Mouse (Mus musculus) megakaryocyte, embryonic 14.5 days (primary cell): ENCODE results near the gene Rln1.

Source experiments
- FLI1 ChIP-seq: IDR thresholded peaks from 2 replicates; pipeline ENCODE4 v1.6.1; 2012; ENCODE audit warnings: low read length, inconsistent platforms, mixed read lengths
- GATA1 ChIP-seq: IDR thresholded peaks from 3 replicates; pipeline ENCODE4 v1.6.1; 2012; ENCODE audit warnings: mixed read lengths, low read length, inconsistent platforms, borderline replicate concordance

DNA sequence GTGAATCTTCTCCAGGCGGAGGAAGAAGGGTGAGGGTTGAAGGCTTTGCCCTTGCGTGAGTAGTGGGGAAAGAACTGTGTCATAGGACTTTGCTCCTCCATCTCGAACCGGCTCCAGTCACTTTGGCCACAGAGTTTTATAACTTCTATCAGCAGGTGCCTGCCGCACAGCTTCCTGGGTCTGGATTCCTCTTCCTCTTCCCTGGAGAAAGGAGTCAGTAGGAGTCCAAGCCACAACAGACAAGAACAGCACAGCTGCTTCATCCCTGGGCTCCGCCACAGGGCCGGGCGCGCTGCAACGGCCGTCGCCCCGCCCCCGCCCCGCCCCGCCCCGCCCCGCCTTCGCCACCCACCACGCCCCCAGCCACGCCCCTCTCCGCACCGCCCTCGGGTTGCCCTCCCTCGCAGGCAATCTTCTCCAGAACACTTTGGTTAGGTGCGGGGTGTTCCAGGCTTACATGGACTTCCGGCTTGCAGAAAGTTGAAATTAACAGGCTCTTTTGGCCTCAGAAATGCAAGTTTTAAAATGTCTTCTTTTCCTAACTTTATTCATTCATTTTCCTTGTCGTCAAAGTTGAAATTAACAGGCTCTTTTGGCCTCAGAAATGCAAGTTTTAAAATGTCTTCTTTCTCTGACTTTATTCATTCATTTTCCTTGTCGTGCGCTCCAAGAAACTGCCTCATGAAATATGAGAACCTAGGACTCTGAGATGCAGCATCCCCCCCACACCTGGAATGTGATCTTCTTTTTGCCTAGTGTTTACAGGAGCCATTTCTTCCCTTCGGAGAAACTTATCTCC lies 9.2 kb downstream of the Rln1 start, which contains the start of gene Insl6:
- TF ChIP-seq GATA1 (no peak), FLI1 (no peak)
